Mouse (Mus musculus) c-Kit-positive CD71-negative TER-119-negative erythroid progenitor cells, embryonic 14.5 days (primary cell): ENCODE results near the gene Col27a1.
A peak's percentile ranks its signal among the peaks of the same experiment; 100 is the strongest.

Source experiments
- DNase-seq: peaks from one replicate; pipeline ENCODE4 v3.0.0-alpha.2; 2013; ENCODE audit warnings: low read depth

The Col27a1 gene

GRCm38 (mm10) chr4:63310247-63310855, 96.5 kb downstream of the Col27a1 start:
- no peak for DNase-seq

DNA sequence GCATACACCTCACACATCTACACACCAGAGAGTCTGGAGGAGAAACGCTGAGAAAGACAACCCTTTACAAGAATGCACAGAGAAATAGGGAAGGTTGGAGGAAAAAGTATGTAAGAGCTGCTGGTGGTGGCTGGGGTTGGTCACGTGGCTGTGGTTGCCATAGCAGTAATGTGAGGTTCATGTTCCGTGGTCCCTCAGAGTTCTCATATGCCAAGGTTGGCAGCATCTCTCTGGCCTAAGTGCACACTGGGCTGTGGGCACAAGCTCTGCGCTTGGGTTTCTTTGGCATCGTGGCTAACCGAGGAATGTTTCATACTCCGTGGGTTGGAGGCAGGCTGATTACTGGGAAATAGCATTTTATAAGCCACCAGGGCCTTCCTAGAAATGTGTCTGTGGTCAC, 97.6 kb downstream of the Col27a1 start:
- no peak for DNase-seq

DNA sequence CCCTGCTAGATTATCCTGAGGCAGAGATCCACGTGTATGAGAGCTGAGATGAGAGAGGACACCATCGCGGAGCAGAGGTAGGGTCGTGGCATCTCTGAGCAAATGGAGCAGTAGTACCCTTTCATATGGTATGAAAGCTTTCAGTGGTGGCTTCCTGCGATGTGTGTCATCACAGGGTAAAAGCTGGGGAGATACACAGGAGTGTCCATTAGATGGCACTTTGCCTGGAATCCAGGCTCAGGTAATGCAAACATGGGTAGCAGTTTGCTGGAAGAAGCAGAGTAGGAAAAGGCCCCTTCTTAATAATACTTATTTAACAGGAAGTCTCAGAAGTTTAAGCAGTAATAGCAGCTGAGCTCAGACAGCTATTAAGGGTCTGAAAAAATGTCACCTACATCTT, 100.3 kb downstream of the Col27a1 start:
- DNase-seq, result no peak

DNA sequence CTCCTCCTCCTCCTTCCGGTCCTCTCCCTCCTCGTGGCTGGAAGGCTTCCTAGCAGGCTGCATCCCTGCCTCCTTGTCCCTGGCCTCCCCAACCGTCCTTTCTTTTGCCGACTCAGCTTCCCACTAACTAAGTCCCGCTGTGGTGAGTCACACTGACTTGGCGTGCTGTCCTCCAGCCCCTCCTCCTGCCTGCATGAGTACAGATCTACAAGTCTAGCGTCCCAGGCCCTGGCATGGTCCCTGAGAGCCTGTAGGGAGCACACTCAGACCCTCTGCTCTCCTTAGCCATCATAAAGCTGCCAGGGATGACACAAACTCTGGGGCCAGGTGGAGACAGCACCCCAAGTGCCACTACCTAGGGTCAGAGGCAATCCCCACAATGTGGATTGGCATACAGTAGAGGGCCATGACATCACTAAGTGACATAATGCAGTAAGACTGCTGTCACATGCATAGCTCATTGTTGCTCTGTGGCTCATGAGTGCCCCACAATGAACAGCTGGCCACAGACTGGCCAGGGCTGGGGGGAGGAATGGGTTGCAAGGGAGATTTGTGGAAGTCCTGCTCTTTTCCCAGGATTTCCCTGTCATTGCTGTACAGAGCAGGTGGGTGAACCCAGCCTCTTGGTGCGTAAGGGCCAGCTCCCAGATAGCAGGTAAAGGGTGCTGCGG, 102.4 kb downstream of the Col27a1 start:
- no peak for DNase-seq

- DNase-seq, result peak; percentile 31
These were observed 105.8 kb downstream of the Col27a1 start for GRCm38 (mm10) chr4:63319566-63319965.

DNA sequence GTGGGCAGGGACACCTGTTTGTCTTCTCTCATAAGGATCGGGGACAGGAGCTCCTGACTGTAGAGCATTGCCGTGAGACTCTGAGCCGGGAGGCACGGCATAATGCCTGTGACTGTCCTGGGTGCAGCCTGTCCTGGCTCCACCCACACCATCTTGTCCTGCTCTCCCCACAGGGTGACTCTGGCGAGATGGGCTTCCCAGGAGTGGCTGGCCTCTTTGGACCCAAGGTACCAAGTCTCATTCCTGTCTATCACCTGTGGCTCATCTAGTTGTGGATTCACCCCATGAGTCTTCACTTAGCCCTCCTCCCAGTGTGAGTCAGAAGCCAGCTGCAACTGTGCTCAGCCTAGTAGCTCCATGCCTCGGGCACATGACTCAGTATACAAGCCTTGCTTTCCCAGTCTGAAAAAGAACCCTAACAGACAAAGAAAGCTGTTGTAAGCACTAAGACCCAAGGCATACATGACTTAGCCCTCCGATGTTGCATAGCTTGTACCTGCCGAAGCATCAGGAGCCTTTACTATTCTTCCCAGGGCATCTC, 109.5 kb downstream of the Col27a1 start:
- DNase-seq, result no peak

GRCm38 (mm10) chr4:63333403-63333802, 119.6 kb downstream of the Col27a1 start:
- DNase-seq, result no peak

- DNase-seq, result no peak
These were observed 124.7 kb downstream of the Col27a1 start for GRCm38 (mm10) chr4:63338414-63339076.

DNA sequence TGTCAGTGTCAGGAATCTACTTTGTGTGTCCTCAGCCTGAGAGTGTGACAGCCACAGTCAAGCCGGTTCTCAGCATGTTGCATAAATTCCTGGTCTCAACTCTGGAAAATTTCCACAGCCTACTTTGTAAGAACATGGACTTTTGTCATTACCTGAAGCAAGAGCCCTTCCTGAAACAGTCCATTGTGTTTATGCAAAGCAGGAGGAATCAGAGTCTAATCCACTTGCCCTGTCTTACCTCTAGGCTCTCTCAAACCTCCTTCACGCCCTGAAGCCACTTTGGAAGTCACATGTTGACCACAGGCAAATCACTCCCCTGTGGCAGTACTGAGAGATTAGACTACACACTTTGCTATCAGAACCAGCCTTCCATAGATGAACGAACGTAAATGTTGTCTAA, 128.7 kb downstream of the Col27a1 start:
- DNase-seq, result no peak

DNA sequence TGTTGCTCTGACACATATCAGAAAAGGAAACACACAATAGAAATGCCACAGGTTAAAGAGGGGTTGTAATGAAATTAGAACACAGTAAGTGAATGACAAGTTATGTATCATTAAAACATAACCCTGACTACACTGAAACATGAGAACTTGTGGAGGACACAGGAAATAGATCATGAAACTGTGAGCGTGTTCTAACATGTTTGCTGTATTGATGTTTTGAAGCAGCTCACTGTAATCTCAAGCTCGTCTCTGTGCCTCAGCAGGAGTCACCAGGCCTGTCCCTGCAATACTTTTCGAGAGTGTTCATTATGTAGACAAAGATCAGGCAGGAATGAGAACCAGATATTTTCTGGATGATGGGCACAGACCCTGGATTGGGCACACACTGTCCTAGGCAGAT, 129.8 kb downstream of the Col27a1 start:
- DNase-seq, result no peak

- no peak for DNase-seq
These were observed 130.5 kb downstream of the Col27a1 start, which contains the start of gene Orm1 for GRCm38 (mm10) chr4:63344295-63344694. Orm1 (plus strand) TSS chr4:63344560.

GRCm38 (mm10) chr4:63345261-63345660, 131.5 kb downstream of the Col27a1 start:
- no peak for DNase-seq

DNA sequence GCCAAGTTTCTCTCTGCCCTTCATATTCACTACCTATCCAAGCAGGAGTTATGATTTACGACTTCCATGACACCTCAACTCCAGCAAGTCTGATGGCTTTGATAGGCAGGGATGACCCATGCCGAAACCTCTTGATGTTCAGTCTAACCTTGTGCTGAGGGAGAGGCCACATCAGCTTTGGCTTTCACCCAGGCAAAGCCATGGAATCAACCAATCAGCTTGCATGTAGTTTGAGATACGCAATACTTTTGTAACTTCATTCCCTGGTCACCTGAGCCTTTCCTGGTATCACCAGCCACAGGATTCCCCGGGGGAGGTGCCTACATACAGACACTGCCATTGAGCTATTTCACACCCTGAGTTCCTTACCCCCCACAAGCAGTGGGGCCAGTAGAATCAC, 132.9 kb downstream of the Col27a1 start:
- DNase-seq, result no peak

DNA sequence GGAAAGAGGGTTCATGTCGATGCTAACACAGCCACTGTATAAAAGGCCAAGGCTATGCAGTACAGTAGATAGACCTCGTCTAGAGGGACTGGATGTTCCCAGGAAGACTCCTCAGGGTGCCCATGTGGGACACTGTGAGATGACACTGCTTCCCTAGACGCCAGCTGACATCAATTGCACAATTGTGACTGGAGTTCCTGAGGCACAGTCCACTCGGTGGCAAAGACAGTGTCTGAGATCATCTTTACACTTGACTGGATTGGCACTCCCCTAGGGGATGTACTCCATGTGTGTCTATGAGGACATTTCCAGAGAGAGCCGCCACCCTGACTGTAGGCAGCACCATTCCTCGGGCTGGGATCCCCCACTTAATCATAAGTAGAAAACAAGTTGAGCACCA, 134.7 kb downstream of the Col27a1 start:
- DNase-seq, result no peak

DNA sequence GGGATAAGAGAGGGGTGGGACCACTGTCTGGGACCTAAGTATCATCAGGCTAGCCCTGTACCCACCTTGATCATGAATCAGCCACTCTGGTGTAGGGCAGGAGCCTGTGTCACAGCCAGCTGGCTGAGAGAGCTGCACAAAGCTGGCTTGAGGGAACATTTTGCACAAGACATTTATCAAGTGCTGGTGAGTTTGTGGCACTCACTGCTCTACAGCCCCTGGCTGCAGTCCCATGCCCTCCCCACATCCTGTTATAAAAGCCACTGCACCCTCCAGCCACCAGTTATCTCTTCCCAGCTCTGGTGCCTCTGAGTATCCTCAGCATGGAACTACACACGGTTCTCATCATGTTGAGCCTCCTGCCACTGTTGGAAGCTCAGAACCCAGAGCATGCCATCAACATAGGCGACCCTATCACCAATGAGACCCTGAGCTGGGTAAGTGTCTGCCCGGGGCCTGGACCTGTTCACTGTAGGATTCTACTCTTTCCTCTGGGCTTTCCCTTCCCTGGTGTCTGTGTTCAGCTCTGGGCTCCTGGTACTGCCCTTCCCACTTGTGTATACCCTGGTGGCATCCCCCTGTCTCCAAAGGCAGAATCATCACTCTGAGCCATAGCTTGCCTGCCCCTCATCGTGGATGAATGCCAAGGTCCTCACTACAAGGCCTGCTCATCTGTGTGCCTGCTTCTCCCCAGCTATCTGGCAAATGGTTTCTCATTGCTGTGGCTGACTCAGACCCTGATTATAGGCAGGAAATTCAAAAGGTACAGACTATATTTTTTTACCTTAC, 142.3 kb downstream of the Col27a1 start, which contains the start of gene Orm3:
TSS of gene Orm3 (plus strand) at position 286 of the 789 bp plus-strand sequence.
- no peak for DNase-seq

- DNase-seq, result no peak
These were observed 143.3 kb downstream of the Col27a1 start for GRCm38 (mm10) chr4:63356981-63357570.

- no peak for DNase-seq
These were observed 146.1 kb downstream of the Col27a1 start for GRCm38 (mm10) chr4:63359861-63360260.

GRCm38 (mm10) chr4:63362150-63362549, 148.3 kb downstream of the Col27a1 start, which contains the start of gene Orm2:
Orm2 (plus strand) TSS chr4:63362449.
- DNase-seq, result no peak

DNA sequence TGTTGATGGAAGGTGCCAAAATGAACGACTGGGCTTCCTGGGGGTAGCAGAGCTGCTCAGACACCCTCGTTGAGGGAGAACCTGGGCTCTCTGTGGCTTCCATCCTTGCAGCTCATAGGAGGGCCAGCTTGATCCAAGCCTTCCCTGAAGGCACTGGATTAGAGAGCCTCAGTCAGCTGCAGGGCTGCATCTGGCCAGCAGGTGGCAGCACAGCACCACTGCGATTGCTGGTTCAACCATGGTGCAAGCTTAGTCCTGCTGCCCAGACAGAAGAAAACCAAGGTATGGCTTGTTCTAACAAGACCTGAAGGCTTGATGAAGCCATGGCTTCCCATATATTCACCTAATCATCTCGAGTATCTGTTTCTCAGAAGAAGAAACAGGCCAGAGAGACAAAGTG, 154.8 kb downstream of the Col27a1 start:
- DNase-seq, result no peak

DNA sequence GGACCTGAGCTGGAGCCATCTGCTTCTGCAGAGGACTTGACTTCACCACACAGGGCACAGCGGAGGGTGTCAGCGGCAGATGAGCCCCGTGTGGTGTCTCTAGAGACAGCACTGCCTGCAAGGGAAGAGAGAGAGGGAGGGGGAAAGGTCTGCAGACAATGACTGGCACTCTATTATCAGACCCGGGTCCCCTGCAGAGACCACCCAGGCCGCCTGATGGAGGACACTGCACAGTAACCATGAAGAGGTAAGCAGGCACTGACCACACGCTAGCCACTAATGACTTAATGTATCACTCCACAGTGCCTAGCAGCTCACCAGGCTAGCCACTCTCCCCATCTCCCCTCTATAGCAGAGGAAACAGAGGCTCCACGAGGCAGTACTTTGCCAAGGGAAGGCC, 157.1 kb downstream of the Col27a1 start:
- DNase-seq, result no peak

- DNase-seq, result no peak
These were observed 158.1 kb downstream of the Col27a1 start for GRCm38 (mm10) chr4:63371890-63372289.

DNA sequence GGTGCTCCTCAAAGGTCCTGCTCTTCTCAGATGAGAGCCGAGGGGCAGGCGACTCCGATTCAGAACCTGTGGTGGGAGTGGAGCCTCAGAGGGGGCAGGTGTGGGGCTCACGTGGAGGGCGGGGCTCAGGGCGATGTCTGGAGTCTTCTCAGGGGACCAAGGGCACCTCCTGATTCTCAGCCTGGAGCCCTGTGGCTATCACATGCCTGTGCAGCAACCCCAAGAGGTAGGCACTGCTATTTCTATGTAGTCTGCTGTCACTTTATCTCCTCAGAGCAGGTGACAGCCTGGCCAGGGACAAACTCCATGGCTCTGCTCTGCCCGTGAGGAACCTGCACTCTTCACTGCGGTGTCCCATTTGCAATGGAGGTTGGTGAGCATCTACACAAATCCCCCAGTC, 159.6 kb downstream of the Col27a1 start:
- DNase-seq, result no peak
